Mouse (Mus musculus): ENCODE results near the gene Arhgef19.

- TF ChIP-seq CTCF (IDR thresholded peaks at IDR 0.05; ENCODE audit: low read depth): no peak
- TF ChIP-seq EP300 (IDR thresholded peaks at IDR 0.05; ENCODE audit: low read depth): no peak
Observed at GRCm38 (mm10) chr4:141194553-141194952, 44.7 kb upstream of the Arhgef19 start.
